Mouse (Mus musculus) CD8-positive naive resting alpha-beta T cell, adult 57 days (primary cell): ENCODE results near the gene Ccl22. TPM values are rescaled to one million over a fixed set of nuclear protein-coding genes. Genes with fewer than 3 reads are reported as not detected.

ENCODE experiments used
- total RNA-seq: library from RNA; stranded (reverse); gene quantifications from one replicate; pipeline ENCODE4 v1.2.4, GENCODE M21; 2023

The Ccl22 gene
- total RNA-seq = not detected

DNA sequence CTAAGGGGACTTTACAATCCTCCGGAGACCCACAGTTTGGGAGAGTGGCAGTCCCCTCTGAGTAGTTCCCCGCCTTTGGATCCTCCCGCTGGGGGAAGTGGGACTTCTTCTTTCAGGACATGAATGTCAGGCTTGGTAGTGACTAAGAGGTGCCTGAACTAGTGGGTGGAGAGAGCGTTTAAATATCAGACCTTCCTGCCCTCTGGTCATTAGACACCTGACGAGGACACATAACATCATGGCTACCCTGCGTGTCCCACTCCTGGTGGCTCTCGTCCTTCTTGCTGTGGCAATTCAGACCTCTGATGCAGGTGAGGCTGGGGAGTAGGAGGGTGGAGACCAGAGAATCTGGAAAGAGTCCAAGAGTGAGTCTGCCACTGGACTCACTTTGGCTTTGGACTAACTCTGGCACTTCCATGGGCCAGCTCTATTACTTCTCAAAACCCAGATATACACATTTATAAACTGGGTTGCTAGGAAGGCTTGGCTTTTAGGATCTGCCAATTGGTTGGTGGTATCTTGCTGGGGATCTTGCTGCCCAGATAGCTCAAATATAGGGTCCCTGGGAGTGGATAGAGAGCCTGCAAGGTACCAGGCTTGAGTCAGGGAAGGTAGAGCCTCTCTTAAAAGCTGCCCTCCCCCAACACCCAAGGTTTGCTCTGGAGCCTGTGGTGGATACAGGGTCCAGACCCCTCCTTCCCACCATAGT is at the start of gene Ccl22:
Ccl22 (plus strand) TSS at position 115 of the 709 bp plus-strand sequence.

DNA sequence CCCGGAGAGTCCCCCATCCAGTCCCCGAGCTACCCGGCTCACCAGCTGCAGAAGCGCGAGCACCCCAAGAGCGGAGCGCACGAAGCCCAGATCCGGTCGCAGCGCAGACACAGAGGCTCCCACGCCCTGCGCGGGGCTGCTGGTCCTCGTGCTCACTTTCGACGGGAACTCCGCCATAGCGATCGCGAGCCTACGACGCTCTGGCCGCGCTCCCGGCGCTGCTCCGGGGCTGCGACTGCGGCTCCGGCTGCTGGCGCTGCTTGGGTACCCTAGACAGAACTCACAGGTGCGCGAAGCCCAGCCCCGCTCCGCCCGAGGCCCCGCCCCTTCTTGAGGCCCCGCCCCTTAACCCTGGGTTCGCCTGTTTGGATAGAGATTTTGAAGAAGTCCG is 49.4 kb upstream of the Ccl22 start, which contains the start of gene Pllp:
Pllp (minus strand) TSS at position 285 of the 391 bp plus-strand sequence.

DNA sequence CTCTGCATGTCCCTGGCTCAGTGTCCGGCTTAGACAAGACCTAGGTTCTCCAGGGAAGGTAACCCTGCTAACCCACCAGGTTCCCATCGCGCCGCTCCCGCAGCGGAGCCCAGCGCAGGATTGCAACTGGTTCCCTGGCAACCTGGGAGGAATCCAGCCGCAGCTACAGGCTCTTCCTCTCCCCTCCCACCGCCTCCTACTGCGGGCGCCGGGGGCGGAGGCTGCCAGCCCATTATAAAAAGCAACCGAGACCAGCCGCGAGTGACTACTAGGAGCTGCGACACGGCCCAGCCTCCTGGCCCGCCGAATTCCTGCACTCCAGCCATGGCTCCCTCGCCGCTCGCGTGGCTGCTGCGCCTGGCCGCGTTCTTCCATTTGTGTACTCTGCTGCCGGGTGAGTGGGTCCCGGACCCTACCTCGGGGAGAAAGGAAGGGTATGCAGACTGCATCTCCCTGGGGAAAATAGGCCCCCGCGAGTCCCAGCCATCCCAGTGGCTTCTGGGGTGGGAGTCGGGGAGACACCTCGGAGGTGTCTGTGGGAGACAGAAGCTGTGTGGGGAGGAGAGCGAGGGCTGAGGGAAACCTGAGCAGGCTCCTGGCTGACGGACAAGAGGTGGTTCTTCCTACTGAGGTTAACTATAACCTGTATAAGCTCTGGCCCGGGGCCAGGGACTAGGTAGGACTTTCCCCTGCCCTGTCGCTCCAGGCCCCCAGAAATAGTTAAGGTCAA is 26.7 kb downstream of the Ccl22 start, which contains the start of gene Cx3cl1:
Cx3cl1 (plus strand) TSS at position 69 of the 730 bp plus-strand sequence.

Other genes starting within 250 kb of the Ccl22 start
- 0.49 TPM for gene Cpne2, start 212.6 kb upstream of the Ccl22 start, total RNA-seq
- gene Rspry1, start 143.7 kb upstream of the Ccl22 start, total RNA-seq = 32.5 TPM
- 39.4 TPM for gene Fam192a, start 143.6 kb upstream of the Ccl22 start, total RNA-seq
- 120 TPM for gene Arl2bp, start 79.0 kb upstream of the Ccl22 start, total RNA-seq
- gene Pllp, start 49.3 kb upstream of the Ccl22 start, total RNA-seq = not detected
- not detected for gene Cx3cl1, start 26.4 kb downstream of the Ccl22 start, total RNA-seq
- gene Ccl17, start 64.9 kb downstream of the Ccl22 start, total RNA-seq = not detected
- gene Coq9, start 92.7 kb downstream of the Ccl22 start, total RNA-seq = 39.6 TPM
- gene Ciapin1, start 92.8 kb downstream of the Ccl22 start, total RNA-seq = 60.7 TPM
- 56.6 TPM for gene Polr2c, start 111.9 kb downstream of the Ccl22 start, total RNA-seq
- gene Dok4, start 130.7 kb downstream of the Ccl22 start, total RNA-seq = 0.40 TPM
- 10.8 TPM for gene Ccdc102a, start 172.5 kb downstream of the Ccl22 start, total RNA-seq
- 135 TPM for gene Adgrg5, start 178.1 kb downstream of the Ccl22 start, total RNA-seq
- gene Adgrg1, start 229.2 kb downstream of the Ccl22 start, total RNA-seq = 1.3 TPM